Mouse (Mus musculus) limb, embryonic 14.5 days (tissue): ENCODE measurements around the gene Fchsd2. TPM values are rescaled to one million over a fixed set of nuclear protein-coding genes. Genes with fewer than 3 reads are reported as not detected.

ENCODE experiments used
- ATAC-seq: fragments of 200-750 bp; cut with Nextera tagmentation; 2 replicates; pipeline ENCODE4 v1.8.0; 2017; ENCODE audit warnings: low read depth, moderate number of reproducible peaks, moderate TSS enrichment; ENCODE audit not compliant: low FRiP score
- DNase-seq: peaks from one replicate; pipeline ENCODE4 v3.0.0-alpha.2; 2015; ENCODE audit warnings: low spot score
- H3K27ac ChIP-seq: fragments of 300-500 bp; sonication (generic); replicated peaks from 2 replicates; pipeline ENCODE4 v1.5.1; 2014; ENCODE audit warnings: low read depth, mild to moderate bottlenecking, low read length, moderate library complexity, mixed read lengths
- H3K27me3 ChIP-seq: fragments of 300-500 bp; sonication (generic); 2 replicates; pipeline ENCODE4 v1.6.1; 2014; ENCODE audit warnings: low read length, mixed read lengths; ENCODE audit not compliant: control insufficient read depth, insufficient read depth
- H3K36me3 ChIP-seq: fragments of 300-500 bp; sonication (generic); 2 replicates; pipeline ENCODE4 v1.6.1; 2014; ENCODE audit warnings: mild to moderate bottlenecking, low read length, moderate library complexity, mixed read lengths; ENCODE audit not compliant: control insufficient read depth, insufficient read depth
- H3K4me1 ChIP-seq: fragments of 300-500 bp; sonication (generic); 2 replicates; pipeline ENCODE4 v1.6.1; 2014; ENCODE audit warnings: antibody characterized with exemption, low read length, mixed read lengths; ENCODE audit not compliant: control insufficient read depth, insufficient read depth
- H3K4me2 ChIP-seq: fragments of 300-500 bp; sonication (generic); replicated peaks from 2 replicates; pipeline ENCODE4 v1.6.1; 2014; ENCODE audit warnings: low read depth, mild to moderate bottlenecking, low read length, moderate library complexity; ENCODE audit not compliant: severe bottlenecking
- H3K4me3 ChIP-seq: fragments of 300-500 bp; sonication (generic); replicated peaks from 2 replicates; pipeline ENCODE4 v1.5.1; 2014; ENCODE audit warnings: low read length
- H3K9ac ChIP-seq: fragments of 300-500 bp; sonication (generic); 2 replicates; pipeline ENCODE4 v1.6.1; 2014; ENCODE audit warnings: mild to moderate bottlenecking, low read depth, low read length, moderate library complexity; ENCODE audit not compliant: severe bottlenecking
- H3K9me3 ChIP-seq: fragments of 300-500 bp; sonication (generic); 2 replicates; pipeline ENCODE4 v1.6.1; 2016; ENCODE audit warnings: low read length; ENCODE audit not compliant: control insufficient read depth
- POLR2A ChIP-seq: fragments of 200-500 bp; IDR thresholded peaks from 2 replicates; pipeline ENCODE4 v1.8.0; 2012; ENCODE audit warnings: inconsistent platforms, mild to moderate bottlenecking, moderate library complexity, borderline replicate concordance; ENCODE audit not compliant: insufficient read depth, insufficient read length; ENCODE audit errors: extremely low read depth
- WGBS: fragments of 180-500 bp; shearing (Covaris S2); extraction: QIAGEN DNeasy Blood & Tissue Kit; methylation state at CpG from one replicate; pipeline ENCODE4 v1.1.7; 2014; 5-methylcytosine and 5-hydroxymethylcytosine counted together
- polyA plus RNA-seq, 2 experiments: library from polyadenylated mRNA; depleted of rRNA in 1 of 2; stranded (reverse) in 1 of 2; unstranded in 1 of 2; fragments of >200 nt; fragmentation: Nextera tagmentation in 1 of 2; extraction: Ambion mirVana in 1 of 2; gene quantifications; 2 replicates each; pipeline versions ENCODE4 v1.2.1 to v1.2.3; 2012 to 2014

Fchsd2 gene
- polyA plus RNA-seq, 2 experiments, result 19.9 to 21.9 TPM

- Histone ChIP-seq H3K27me3 (no peaks in the 10 kb centered on the region), H3K4me1 (peaks cover 4% of the 10 kb centered on the region; the same call in 1 of the 2 replicates), H3K4me2 (no peak overlapping the region), H3K9ac (no peak overlapping the region), H3K4me3 (no peak overlapping the region), H3K27ac (no peak overlapping the region), H3K36me3 (peaks cover 59% of the 10 kb centered on the region), H3K9me3 (no peaks in the 10 kb centered on the region)
- 90% methylated on average over 1 of the region's 1 CpGs for WGBS
- no peak for ATAC-seq
- no peak for TF ChIP-seq POLR2A
- no peak for DNase-seq
Measured at GRCm38 (mm10) chr7:101114328-101114727, 21.7 kb downstream of the Fchsd2 start.

GRCm38 (mm10) chr7:101119391-101119790 is 26.7 kb downstream of the Fchsd2 start:
- 95% methylated on average over 7 of the region's 7 CpGs for WGBS
- Histone ChIP-seq H3K4me2 (no peak overlapping the region), H3K36me3 (peaks cover 53% of the 10 kb centered on the region), H3K9ac (no peak overlapping the region), H3K4me1 (no peaks in the 10 kb centered on the region), H3K27me3 (no peaks in the 10 kb centered on the region), H3K9me3 (no peaks in the 10 kb centered on the region), H3K4me3 (no peak overlapping the region), H3K27ac (no peak overlapping the region)
- TF ChIP-seq POLR2A, result no peak
- DNase-seq (no peak), ATAC-seq (no peak)

GRCm38 (mm10) chr7:101123579-101124347 is 31.1 kb downstream of the Fchsd2 start:
- TF ChIP-seq POLR2A, result no peak
- WGBS, result 81% methylated on average over 6 of the region's 6 CpGs
- Histone ChIP-seq H3K4me2 (no peak overlapping the region), H3K36me3 (peaks cover 24% of the 10 kb centered on the region), H3K9ac (no peak overlapping the region), H3K4me1 (0 out of 2 replicates have a peak, but pooled peaks cover 3% of the 10 kb centered on the region), H3K4me3 (no peak overlapping the region), H3K27me3 (no peaks in the 10 kb centered on the region), H3K27ac (no peak overlapping the region), H3K9me3 (no peaks in the 10 kb centered on the region)
- DNase-seq (no peak), ATAC-seq (no peak)

GRCm38 (mm10) chr7:101127737-101128136 is 35.1 kb downstream of the Fchsd2 start:
- Histone ChIP-seq H3K4me1 (0 out of 2 replicates have a peak, but pooled peaks cover 3% of the 10 kb centered on the region), H3K27me3 (no peaks in the 10 kb centered on the region), H3K4me2 (no peak overlapping the region), H3K9ac (no peak overlapping the region), H3K4me3 (no peak overlapping the region), H3K27ac (no peak overlapping the region; the same call in 1 of the 2 replicates), H3K9me3 (no peaks in the 10 kb centered on the region), H3K36me3 (0 out of 2 replicates have a peak, but pooled peaks cover 3% of the 10 kb centered on the region)
- WGBS, result 73% methylated on average over 3 of the region's 3 CpGs
- no peak for TF ChIP-seq POLR2A
- DNase-seq, result no peak
- no peak for ATAC-seq

GRCm38 (mm10) chr7:101128536-101128935 is 35.9 kb downstream of the Fchsd2 start:
- H3K36me3 ChIP-seq, result 0 out of 2 replicates have a peak, but pooled peaks cover 3% of the 10 kb centered on the region
- H3K9ac ChIP-seq, result no peak overlapping the region
- H3K4me3 ChIP-seq, result no peak overlapping the region
- ATAC-seq (no peak), DNase-seq (no peak)
- 72% methylated on average over 4 of the region's 4 CpGs for WGBS
- no peak overlapping the region for H3K4me2 ChIP-seq
- no peak overlapping the region for H3K27ac ChIP-seq
- H3K9me3 ChIP-seq, result no peaks in the 10 kb centered on the region
- H3K4me1 ChIP-seq, result 0 out of 2 replicates have a peak, but pooled peaks cover 3% of the 10 kb centered on the region
- H3K27me3 ChIP-seq, result no peaks in the 10 kb centered on the region
- no peak for TF ChIP-seq POLR2A
